Mouse (Mus musculus) right cerebral cortex, postnatal 25 days (tissue): ENCODE results near the gene Pex1.
"Not testable (repeated sequence)": the region's sequence is repeated elsewhere in the genome, so short reads cannot be mapped to it uniquely, and the experiment has no call there.

ENCODE experiments used
- DNase-seq: peaks from one replicate; pipeline ENCODE4 v3.0.0; 2022

Pex1 gene

DNA sequence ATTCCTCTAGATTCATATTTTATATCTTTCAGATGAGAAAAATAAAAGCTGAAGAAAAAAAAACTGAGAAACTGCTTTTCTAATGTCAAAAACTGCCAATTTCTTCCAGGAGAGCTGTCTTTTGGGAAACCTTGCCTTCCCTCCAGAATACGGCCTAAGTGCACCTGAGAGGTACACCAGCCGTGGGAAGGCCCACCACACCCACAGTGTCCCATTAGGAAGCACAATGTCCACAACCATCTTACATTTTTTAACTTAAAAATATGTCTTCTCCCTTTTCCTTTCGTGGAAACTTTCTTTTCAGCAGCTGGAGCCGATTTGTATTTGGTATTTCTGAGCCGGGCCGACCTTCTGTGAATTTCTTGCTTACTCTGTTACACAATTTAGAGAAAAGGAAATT, 50.7 kb downstream of the Pex1 start:
- DNase-seq: no peak

DNA sequence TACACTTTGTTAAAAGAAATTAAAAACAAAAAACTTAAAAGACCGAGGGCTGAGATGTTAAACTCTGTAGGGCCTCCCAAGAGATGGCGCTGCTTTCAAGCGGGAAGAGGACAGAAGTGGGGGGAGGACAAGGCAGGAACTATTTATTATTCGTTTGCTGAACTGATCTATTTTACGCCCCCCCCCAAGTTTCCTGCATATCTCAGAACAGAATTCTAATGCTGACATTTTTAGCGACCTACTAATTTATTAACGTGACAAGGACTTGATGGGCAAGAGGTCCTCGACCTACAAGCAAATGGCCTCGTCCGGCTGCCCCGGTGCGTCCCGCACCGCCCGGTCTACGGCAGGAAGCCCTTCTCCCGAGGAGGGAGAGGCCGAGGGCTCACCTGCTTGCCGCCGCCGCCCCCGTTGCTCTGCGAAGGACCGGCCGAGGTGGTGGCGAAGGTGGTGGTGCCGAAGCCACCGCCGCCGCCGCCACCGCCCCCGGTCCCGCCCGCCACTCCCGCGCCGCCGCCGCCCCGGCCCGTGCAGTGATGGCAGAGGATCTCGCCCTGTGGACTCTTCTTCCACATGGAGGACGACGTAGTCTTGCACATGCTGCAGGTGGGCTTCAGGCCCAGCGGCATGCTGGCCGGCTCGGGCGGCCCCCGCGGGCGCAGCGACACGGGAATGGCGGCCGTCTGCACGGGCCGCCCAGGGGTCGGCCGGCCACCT, 51.3 kb downstream of the Pex1 start:
- peak; percentile 37 for DNase-seq

GRCm38 (mm10) chr5:3647708-3648121, 51.8 kb downstream of the Pex1 start:
- DNase-seq: peak; percentile 78

DNA sequence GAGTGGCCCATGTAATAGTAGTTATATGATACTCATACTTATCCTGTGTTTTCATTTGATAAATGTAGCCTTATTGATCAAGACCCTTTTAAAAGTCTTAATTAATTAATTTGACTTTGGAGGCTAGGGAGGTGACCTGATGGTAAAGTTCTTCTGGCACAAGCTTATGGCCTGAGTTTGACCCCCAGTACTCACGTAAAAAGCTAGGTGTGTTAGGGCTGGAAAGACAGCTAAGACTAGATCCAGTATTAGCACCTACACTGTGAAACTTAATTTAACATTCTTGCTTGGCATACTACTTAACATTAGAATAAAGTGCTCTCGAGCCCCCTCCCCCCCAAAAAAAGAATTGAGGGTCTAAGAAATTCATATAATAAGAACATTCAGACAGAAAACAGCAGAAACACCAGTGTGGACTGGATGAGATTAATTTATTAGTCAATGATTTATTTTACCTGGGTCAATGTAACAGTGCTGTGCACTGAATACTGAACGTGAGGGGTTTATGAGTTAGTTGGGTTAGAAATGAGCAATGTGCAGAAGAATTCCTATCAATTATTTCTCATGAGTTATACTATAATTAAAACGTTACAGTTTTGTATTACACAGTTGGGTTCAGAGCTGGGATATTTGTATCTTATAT, 52.5 kb downstream of the Pex1 start:
- DNase-seq: no peak

- DNase-seq: no peak
Observed at GRCm38 (mm10) chr5:3648849-3649210, 53.0 kb downstream of the Pex1 start.

DNA sequence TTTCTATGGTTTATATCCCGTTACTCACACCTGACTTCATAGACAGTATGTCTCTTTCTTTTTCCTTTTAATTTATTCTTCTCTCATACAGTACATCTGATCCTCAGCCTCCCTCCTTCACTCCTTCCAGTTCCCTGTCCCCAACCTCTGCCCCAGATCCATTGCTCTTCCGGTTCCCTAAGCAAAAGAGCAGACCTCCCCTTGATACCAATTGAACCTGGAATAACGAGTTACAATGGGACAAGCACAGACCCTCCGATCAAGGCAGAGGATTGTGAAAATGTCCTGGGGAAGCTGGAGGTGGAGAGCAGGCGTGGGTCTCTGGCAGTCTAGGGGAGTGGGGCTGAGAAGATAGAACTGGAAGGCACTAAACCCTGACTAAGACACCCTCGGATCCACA, 55.0 kb downstream of the Pex1 start, which contains the start of gene Tmbim7:
Gene Tmbim7, plus strand, starts transcription at position 301 of the 400 bp plus-strand sequence.
- DNase-seq: no peak

GRCm38 (mm10) chr5:3651621-3652020, 55.8 kb downstream of the Pex1 start:
- DNase-seq: no peak

DNA sequence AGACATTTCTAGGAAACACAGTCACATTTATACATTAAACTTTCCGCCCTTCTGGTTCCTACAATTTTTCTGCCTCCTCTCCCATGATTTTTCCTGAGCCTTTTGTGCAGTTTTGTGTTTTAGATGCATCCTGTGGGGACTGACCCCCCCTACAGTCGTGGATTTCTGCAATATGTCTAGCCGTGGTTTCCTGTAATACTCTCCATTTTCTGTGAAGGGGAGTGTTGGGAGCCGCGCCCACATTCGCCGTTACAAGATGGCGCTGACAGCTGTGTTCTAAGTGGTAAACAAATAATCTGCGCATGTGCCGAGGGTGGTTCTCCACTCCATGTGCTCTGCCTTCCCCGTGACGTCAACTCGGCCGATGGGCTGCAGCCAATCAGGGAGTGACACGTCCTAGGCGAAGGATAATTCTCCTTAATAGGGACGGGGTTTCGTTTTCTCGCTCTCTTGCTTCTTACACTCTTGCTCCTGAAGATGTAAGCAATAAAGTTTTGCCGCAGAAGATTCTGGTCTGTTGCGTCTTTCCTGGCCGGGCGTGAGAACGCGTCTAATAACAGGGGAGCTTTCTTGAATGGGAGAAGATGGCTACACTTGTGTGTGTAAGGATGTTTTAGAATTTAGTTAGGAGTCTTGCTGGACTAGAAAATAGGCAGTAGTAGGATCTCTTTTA, 57.2 kb downstream of the Pex1 start:
- DNase-seq: not testable (repeated sequence)

- DNase-seq: no peak
Observed at GRCm38 (mm10) chr5:3653801-3654200, 57.9 kb downstream of the Pex1 start.

DNA sequence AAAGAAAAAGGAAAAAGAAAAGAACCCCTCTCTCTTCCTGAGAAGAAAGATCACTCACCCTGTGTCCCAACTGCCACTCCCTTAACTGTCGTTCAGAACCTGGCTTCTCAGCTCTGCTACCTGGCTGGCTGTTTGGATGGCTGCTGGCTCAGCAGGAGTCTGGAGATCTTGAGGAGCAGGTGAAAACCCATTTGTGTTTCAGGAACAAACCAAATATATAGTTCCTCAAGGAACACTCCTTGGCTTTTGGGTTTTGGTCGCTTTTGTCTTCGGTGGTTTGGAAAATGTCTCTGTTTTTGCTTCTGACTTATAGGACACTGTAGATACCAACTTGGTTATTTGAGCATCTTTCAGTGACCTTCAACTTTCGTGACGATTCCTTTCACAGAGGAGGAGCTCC, 61.2 kb downstream of the Pex1 start, which contains the start of gene Gatad1:
Gene Gatad1, minus strand, starts transcription at position 101 of the 400 bp plus-strand sequence.
- no peak for DNase-seq

GRCm38 (mm10) chr5:3665225-3665624, 69.4 kb downstream of the Pex1 start:
- no peak for DNase-seq

GRCm38 (mm10) chr5:3666585-3666984, 70.7 kb downstream of the Pex1 start:
- DNase-seq: no peak

- DNase-seq: no peak
Observed at GRCm38 (mm10) chr5:3669938-3670554, 74.2 kb downstream of the Pex1 start.
